Comparison of ENCODE assay signal across 9 mouse cellular contexts in genomic region chr7:133184905-133185594, GRCm38 (mm10).
DNase-seq lines count a peak whose midpoint lies in the region; ATAC-seq and TF ChIP-seq lines count a peak whose summit lies in the region.
"Had no signal": no experiment of that assay in that cellular context is flagged by ENCODE, and none has a peak within 500 bp of the region (broad histone marks: within the 10 kb centered on the region; RNA-seq: fewer than 3 reads in every experiment).

No protein-coding gene starts in this region.

- H3K27ac ChIP-seq in intestine, embryonic 16.5 days (ENCODE audit: low read length) = peak overlapping the region; percentile 39; the same call in 1 of the 2 replicates
- H3K27ac ChIP-seq in intestine, embryonic 15.5 days = no peak overlapping the region
- H3K27ac ChIP-seq in embryonic facial prominence, embryonic 13.5 days = no peak overlapping the region
- H3K27ac ChIP-seq in hindbrain, embryonic 11.5 days (ENCODE audit: low read depth, low read length) = no peak overlapping the region

- H3K79me2 ChIP-seq in myocyte (ENCODE audit: control insufficient read depth, insufficient read depth) = no peaks in the 10 kb centered on the region

- H3K4me1 ChIP-seq in intestine, embryonic 16.5 days (ENCODE audit: control insufficient read depth, insufficient read depth, low read length) = peaks cover 9% of the 10 kb centered on the region; the same call in 1 of the 2 replicates
- H3K4me1 ChIP-seq in intestine, embryonic 15.5 days (replicated peaks) = peaks cover 7% of the 10 kb centered on the region; the same call in 1 of the 2 replicates
- peaks cover 5% of the 10 kb centered on the region; the same call in 1 of the 2 replicates for H3K4me1 ChIP-seq in embryonic facial prominence, embryonic 13.5 days
- H3K4me1 ChIP-seq in hindbrain, embryonic 11.5 days (replicated peaks; ENCODE audit: control insufficient read depth, insufficient read depth, low read length) = no peaks in the 10 kb centered on the region

- H3K4me3 ChIP-seq in intestine, embryonic 16.5 days (ENCODE audit: low read length) = no peak overlapping the region
- H3K4me3 ChIP-seq in intestine, embryonic 15.5 days (replicated peaks) = no peak overlapping the region
- H3K4me3 ChIP-seq in embryonic facial prominence, embryonic 13.5 days = no peak overlapping the region; the same call in 1 of the 2 replicates
- no peak overlapping the region for H3K4me3 ChIP-seq in hindbrain, embryonic 11.5 days (ENCODE audit: low read depth, low read length)
- no peak overlapping the region for H3K4me3 ChIP-seq in myocyte

- no peak overlapping the region for H3K4me2 ChIP-seq in intestine, embryonic 16.5 days (ENCODE audit: low read depth, low read length)
- H3K4me2 ChIP-seq in intestine, embryonic 15.5 days (replicated peaks) = no peak overlapping the region
- no peak overlapping the region for H3K4me2 ChIP-seq in embryonic facial prominence, embryonic 13.5 days
- 0 out of 2 replicates have a peak overlapping the region, but pooled peaks have one; percentile 11 for H3K4me2 ChIP-seq in hindbrain, embryonic 11.5 days (replicated peaks; ENCODE audit: low read depth, low read length)
- peak overlapping the region; percentile 63 for H3K4me2 ChIP-seq in myocyte (ENCODE audit: low read depth)

- no peaks in the 10 kb centered on the region for H3K9me3 ChIP-seq in intestine, embryonic 16.5 days (ENCODE audit: control insufficient read depth, low read length)
- H3K9me3 ChIP-seq in intestine, embryonic 15.5 days = no peaks in the 10 kb centered on the region
- no peaks in the 10 kb centered on the region for H3K9me3 ChIP-seq in embryonic facial prominence, embryonic 13.5 days
- no peaks in the 10 kb centered on the region for H3K9me3 ChIP-seq in hindbrain, embryonic 11.5 days (ENCODE audit: control insufficient read depth, low read length)
- H3K9me3 ChIP-seq: G1E had no signal

- no peak overlapping the region for H3K9ac ChIP-seq in intestine, embryonic 16.5 days (ENCODE audit: low read depth, low read length)
- no peak overlapping the region for H3K9ac ChIP-seq in intestine, embryonic 15.5 days
- no peak overlapping the region for H3K9ac ChIP-seq in embryonic facial prominence, embryonic 13.5 days
- H3K9ac ChIP-seq in hindbrain, embryonic 11.5 days (ENCODE audit: low read depth, low read length) = no peak overlapping the region

- no peak for ATAC-seq in intestine, embryonic 16.5 days
- ATAC-seq in intestine, embryonic 15.5 days = no peak
- peak; percentile 32; the same call in 1 of the 2 replicates for ATAC-seq in embryonic facial prominence, embryonic 13.5 days (ENCODE audit: insufficient number of reproducible peaks, insufficient read depth, low FRiP score, low TSS enrichment, low read depth)
- peak; percentile 65 for ATAC-seq in hindbrain, embryonic 11.5 days (ENCODE audit: low FRiP score)

- TF ChIP-seq POLR2A in myocyte (IDR thresholded peaks at IDR 0.05; ENCODE audit: insufficient read length, low read depth) = no peak

- DNase-seq in hindbrain, embryonic 11.5 days (ENCODE audit: low spot score) = peak; percentile 37
- DNase-seq in lung, adult 18-20 months = no peak
- DNase-seq in adrenal gland, postnatal 10 days = no peak
- no peak for DNase-seq in frontal cortex, postnatal 25 days (ENCODE audit: low spot score in 2 of 2)

- 60% methylated on average over 16 of the region's 16 CpGs for WGBS in intestine, embryonic 16.5 days
- WGBS in intestine, embryonic 15.5 days = 54% methylated on average over 16 of the region's 16 CpGs
- WGBS in embryonic facial prominence, embryonic 13.5 days = 52% methylated on average over 16 of the region's 16 CpGs
- 57% methylated on average over 16 of the region's 16 CpGs for WGBS in hindbrain, embryonic 11.5 days

- no peaks in the 10 kb centered on the region for H3K27me3 ChIP-seq in intestine, embryonic 16.5 days (replicated peaks; ENCODE audit: control insufficient read depth, insufficient read depth, low read length)
- H3K27me3 ChIP-seq in intestine, embryonic 15.5 days (replicated peaks) = no peaks in the 10 kb centered on the region
- H3K27me3 ChIP-seq in embryonic facial prominence, embryonic 13.5 days = no peaks in the 10 kb centered on the region
- H3K27me3 ChIP-seq in hindbrain, embryonic 11.5 days (ENCODE audit: control insufficient read depth, insufficient read depth, low read length) = no peaks in the 10 kb centered on the region
- H3K27me3 ChIP-seq in myocyte (ENCODE audit: control insufficient read depth, insufficient read depth, insufficient read length) = no peaks in the 10 kb centered on the region

- H3ac ChIP-seq in myocyte (ENCODE audit: control insufficient read depth, insufficient read length) = no peak overlapping the region

- H3K36me3 ChIP-seq in intestine, embryonic 16.5 days (ENCODE audit: control insufficient read depth, insufficient read depth, low read length) = no peaks in the 10 kb centered on the region
- H3K36me3 ChIP-seq in intestine, embryonic 15.5 days = no peaks in the 10 kb centered on the region
- no peaks in the 10 kb centered on the region for H3K36me3 ChIP-seq in embryonic facial prominence, embryonic 13.5 days
- no peaks in the 10 kb centered on the region for H3K36me3 ChIP-seq in hindbrain, embryonic 11.5 days (ENCODE audit: control insufficient read depth, insufficient read depth, low read length)
- no peaks in the 10 kb centered on the region for H3K36me3 ChIP-seq in myocyte (ENCODE audit: control insufficient read depth, insufficient read depth)
- H3K36me3 ChIP-seq: G1E had no signal

TF ChIP-seq in myocyte, 11 proteins besides CTCF, POLR2A, EP300 and RAD21:
- no peak for TF ChIP-seq SRF (IDR thresholded peaks at IDR 0.05; ENCODE audit: control insufficient read depth, insufficient read length, low read depth)
- TF ChIP-seq TCF3 (IDR thresholded peaks at IDR 0.05; ENCODE audit: insufficient read length, low read depth) = no peak
- TF ChIP-seq MYOD1 (IDR thresholded peaks at IDR 0.05; ENCODE audit: control insufficient read depth in 1 of 3, insufficient read length in 2 of 3, low read depth in 2 of 3) = no peak
- TF ChIP-seq CEBPB (IDR thresholded peaks at IDR 0.05; ENCODE audit: insufficient read depth, poor library complexity, severe bottlenecking) = no peak
- no peak for TF ChIP-seq TCF12 (IDR thresholded peaks at IDR 0.05; ENCODE audit: insufficient read depth, poor library complexity, severe bottlenecking)
- TF ChIP-seq REST (IDR thresholded peaks at IDR 0.05; ENCODE audit: insufficient read depth, insufficient read length) = no peak
- no peak for TF ChIP-seq E2F4 (IDR thresholded peaks at IDR 0.05; ENCODE audit: insufficient read depth)
- TF ChIP-seq POLR2AphosphoS2 (IDR thresholded peaks at IDR 0.05; ENCODE audit: insufficient read length, low read depth) = no peak
- no peak for TF ChIP-seq USF1 (IDR thresholded peaks at IDR 0.05; ENCODE audit: low read depth)
- TF ChIP-seq MAX (IDR thresholded peaks at IDR 0.05; ENCODE audit: low read depth) = no peak
- TF ChIP-seq MYOG (IDR thresholded peaks at IDR 0.05; ENCODE audit: control insufficient read depth in 1 of 3, insufficient read depth in 1 of 3, insufficient read length in 2 of 3, low read depth in 2 of 3) = no peak
TF ChIP-seq in myocyte: peak in this region for 0.

Comparison
In these comparisons a context has a peak if more than half of its experiments do, and no peak if none do; other contexts are left out.
1. ATAC-seq: peak in embryonic facial prominence, embryonic 13.5 days (single experiment) and hindbrain, embryonic 11.5 days (single experiment); none in intestine, embryonic 16.5 days (single experiment) and intestine, embryonic 15.5 days (single experiment).
2. H3K4me2 ChIP-seq: peak in hindbrain, embryonic 11.5 days (single experiment) and myocyte (single experiment); none in intestine, embryonic 16.5 days (single experiment), intestine, embryonic 15.5 days (single experiment) and embryonic facial prominence, embryonic 13.5 days (single experiment).